Mouse (Mus musculus) kidney, adult 18-20 months (tissue): ENCODE results near the gene Narf.

Experiments
- DNase-seq: peaks from one replicate; pipeline ENCODE4 v3.0.0; 2021

The Narf gene

DNA sequence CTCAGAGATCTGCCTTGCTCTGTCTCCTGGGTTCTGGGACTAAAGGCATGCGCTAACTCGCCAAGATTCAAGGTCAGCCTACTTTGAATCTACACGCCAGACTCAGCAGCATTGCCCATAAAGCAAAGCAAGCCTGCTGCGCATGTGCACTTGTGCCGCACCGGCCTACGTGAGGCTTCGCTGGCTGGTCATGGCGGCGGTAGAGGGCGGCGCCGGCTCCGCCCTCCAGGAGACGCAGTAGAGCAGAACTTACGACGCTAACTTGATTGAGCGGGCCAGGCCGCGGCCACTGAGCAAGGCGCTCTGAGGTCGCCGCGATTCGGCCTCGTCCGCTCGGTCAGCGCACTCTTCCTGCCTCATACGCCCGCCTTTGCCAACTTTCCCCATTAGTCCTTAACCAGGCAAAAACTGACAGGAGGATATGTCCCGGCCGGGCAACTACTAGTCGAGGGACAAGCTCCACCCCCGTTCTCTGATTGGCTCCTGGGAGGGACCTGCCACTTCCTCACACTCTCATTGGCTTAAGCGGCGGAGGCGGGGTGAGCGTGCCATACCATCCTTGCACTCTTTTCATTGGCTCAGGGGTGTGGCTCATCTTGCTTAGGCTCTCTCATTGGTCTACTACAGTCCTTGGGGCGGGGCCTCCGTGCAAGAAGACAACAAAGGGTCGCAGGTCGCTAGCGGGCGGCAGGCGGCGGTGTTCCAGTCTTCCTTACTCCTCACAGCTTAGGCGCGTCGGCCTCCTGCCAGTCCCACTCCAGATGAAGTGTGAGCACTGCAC lies at the start of gene Narf:
Gene Narf (plus strand): TSS at position 690 of the 781 bp plus-strand sequence.
- DNase-seq = peak; percentile 99

DNA sequence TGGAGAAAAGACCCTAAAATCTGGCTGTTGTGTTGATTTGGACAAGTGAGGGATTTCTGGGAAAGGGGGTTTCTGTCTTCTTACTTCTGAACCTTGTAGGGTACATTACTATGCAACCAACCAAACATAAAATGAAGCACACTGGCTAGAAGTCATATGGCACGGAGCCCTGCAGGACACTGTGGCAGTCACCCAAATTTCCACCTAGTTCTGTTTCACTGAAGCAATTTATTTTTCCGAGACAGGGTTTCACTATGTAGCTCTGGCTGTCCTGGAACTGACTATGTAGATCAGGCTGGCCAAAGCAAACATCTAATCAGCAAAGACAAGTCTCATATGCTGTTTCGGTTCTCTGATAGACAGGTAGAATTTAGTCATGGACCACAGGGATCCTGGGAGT lies 47.4 kb upstream of the Narf start:
- DNase-seq = peak; percentile 63

DNA sequence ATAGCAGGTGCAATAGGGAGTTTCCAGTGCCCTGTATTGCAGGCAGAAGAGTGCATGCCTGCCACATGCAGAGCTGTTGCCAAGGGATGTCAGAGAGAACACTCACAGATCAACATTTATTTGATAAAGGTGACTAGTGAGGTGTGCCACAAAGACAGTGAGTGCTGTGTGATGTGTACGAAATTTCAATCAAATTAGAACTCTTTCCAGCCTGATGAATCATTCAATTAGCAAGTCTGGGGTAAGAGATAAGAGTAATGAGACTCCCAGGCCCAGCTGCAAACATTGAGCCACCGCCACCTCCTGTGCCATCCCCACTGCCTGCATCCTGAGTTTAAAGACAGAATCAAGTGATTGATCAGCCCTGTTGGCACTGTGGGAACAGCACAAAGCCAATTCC lies 44.3 kb upstream of the Narf start:
- no peak for DNase-seq

DNA sequence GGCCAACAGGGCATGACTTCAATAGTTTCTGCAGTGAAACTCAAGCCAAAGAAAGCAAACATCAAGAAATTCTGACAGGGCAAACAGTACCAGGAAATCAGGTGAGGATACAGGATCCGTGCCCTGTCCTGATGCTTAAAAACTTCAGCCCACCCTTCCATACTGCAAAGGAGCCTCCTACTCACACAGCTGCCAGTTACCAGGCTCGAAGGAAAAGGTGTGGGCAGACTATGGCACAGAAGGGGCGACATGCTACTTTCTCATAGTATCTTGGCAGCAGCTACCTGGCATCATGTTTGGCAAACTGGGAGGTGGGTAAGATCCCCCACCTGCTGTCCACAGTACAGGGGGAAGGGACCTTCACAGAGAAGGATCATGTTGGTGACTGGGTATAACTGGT lies 43.6 kb upstream of the Narf start:
- no peak for DNase-seq

DNA sequence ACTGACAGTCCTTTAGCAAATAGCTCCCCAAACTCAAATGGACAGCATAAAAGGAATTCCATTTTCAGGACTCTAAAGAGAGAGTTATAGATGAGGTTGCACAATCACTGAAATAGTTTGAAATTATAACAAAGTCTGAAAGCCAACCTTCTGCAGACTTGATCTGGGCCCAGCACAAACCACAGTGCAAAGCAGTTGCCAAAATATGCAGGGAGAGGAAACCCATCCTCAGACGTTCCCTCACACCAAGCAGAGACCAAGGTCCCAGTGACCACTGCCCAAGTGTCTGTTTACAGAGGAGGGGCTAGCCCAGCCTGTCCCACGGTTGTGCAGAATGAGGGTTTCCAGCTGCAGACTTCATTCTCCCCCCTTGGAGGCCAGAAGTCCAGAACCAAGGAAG lies 38.4 kb upstream of the Narf start:
- no peak for DNase-seq

DNA sequence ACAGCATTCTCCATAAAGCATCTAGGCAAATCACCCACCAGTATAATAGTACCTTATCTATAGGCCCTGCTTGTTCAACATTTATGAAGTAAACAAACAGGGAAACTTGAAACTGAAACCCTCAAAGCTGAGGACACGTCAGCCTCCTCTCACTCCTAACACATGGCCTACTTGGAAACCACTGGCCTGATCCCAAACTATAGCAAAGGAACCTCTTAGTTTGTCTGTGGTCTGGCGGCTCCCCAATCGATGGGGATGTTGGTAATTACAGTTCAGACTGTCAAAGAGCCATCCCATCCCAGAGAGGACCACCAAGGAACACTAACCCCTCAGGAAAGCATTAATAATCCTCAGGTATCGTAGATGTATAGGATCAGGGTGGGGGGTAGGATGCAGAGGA lies 37.2 kb upstream of the Narf start:
- no peak for DNase-seq

DNA sequence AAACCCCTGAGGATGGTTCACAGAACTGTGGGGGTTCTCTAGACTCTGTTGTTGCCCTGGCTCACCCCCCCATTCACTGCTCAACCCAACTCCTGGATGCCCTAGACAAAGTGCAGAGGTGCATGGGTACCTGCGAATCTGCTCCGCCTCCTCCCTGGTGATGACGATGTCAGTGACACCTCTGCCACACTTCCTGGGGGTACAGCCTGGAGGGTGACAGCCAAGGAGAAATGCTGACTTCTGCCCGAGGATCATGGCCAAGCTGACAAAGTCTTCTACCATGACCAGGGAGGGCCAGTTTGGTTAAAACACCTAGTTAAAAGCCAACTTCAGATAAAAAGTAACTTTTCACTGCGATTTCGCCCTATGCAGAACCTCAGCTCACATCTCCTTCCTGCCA lies 36.3 kb upstream of the Narf start:
- peak; percentile 21 for DNase-seq

DNA sequence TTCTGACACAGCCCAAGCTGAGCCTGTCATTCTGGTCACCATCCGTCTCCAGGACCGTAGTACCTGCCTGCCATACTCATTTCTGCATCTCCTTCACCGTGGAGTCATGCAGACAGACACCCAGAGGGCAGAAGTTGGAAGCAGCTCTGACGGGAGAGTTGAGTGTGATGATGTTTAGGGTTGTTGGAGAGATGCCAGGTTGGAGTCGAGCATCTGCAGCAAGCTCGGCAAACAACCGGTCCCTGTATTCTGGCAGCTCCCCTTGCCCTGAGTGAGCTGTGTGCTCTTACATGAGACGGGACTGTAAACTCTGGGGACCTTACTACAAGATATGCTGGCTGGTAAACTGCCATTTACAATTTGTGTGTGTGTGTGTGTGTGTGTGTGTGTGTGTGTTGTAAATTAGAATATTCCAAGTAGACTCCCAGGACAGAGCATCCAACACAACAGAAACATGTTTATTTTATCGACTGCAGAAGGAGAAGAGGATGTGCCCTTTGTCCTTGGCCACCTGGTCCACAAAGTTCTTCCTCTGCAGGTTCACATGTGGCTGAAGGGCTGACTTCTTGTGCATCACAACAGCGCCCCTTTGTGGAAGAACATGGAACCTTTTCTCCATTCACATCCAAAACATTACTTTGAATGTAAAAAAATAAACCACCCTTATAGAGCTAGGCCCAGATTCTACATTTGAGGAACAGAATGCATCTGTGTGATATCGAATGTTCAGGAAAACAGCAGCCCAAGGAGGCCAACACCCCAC lies 35.4 kb upstream of the Narf start:
- DNase-seq = peak; percentile 49

DNA sequence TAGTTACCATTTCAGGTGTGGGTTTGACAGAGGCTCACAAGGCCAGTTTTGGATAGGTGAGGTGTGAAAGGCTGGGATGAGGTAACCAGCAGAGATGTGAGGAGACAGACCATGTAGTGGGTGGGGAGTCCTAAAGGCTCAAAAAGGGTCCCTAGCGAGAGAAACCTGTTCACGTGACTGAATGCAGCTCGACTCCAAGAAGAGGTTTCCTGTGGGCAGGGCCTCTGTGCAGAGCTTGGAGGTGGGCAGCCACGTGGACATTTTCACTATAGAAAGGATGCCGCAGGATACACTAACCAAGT lies 33.2 kb upstream of the Narf start:
- no peak for DNase-seq

DNA sequence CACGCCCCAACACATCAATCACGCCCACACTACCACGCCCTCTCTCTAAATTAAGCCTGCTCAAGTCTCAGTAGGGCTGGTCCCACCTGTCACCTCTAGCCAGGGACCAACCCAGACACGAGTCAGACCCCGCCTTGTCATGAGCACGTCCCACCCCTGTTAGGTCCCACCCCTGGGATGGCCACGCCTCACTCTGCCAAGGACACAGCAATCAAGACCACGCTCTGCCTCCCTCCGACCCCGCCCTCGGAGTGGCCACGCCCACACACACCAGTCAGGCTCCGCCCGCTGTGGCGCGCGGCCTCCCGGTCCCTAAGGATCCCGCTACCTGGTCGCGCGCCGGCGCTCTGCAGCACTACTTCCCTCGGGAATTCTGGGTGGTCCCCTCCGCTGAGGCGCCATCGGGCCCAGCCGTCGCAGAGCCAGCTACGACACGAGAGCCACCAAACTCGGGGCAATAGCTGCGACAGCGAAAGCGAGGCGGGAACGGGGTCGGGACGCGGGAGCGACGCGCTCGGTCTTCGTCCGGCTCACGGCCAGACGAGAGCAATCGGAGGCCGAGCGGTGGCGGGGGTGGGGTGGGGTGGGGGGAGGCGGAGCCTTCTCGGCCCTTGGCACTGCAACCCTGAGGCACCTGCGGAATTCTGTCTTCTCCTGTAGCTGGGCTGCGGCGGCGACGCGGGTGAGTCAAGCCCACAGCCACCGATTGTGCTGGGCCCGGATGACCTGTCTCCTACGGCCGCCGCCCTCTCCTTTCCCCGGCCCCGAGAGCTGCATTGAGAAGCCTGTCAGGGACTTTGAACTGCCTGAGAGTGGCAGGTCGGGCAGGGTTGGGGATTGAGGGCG lies 32.7 kb upstream of the Narf start, which contains the start of the genes Hexdc and Ogfod3:
Gene Hexdc (plus strand): TSS at position 273 of the 846 bp plus-strand sequence.
Gene Ogfod3 (minus strand): TSS at position 551 of the 846 bp plus-strand sequence.
- DNase-seq = peak; percentile 96

DNA sequence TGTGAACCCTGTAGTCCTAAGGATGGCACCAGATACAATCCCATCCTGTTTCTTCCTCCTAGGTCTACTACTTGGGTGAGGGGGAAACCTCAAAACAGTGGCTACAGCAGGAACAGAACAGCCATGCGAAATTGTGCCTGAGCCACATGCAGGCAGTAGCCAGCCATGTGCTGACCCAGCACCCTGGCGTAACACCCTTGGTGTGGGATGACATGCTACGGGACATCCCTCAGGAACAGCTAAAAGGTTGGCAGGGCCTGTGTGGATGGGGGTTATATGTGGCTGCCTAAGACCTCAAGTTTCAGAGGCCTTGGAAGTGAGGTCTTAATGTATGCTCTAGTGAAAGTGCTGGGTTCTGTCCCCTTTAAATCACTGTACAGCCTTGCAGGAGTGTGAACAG lies 20.2 kb upstream of the Narf start:
- DNase-seq = no peak

DNA sequence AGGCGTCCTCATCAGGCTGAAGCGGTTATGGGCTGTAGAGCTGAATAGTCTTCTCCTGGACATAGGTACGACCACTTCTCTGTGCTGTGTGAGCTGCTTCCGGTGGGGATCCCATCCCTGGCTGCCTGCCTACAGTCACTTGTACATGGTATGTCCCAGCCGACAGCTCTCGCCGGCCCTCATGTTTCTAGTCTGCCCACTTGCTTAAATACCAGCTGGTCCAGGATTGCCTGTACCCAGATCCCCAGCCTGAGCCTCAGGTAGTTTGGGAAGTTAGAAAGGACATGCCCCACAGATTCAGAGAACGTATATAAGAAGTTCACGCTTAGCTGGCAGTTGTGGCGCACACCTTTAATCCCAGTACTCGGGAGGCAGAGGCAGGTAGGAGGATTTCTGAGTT lies 17.3 kb upstream of the Narf start:
- no peak for DNase-seq

DNA sequence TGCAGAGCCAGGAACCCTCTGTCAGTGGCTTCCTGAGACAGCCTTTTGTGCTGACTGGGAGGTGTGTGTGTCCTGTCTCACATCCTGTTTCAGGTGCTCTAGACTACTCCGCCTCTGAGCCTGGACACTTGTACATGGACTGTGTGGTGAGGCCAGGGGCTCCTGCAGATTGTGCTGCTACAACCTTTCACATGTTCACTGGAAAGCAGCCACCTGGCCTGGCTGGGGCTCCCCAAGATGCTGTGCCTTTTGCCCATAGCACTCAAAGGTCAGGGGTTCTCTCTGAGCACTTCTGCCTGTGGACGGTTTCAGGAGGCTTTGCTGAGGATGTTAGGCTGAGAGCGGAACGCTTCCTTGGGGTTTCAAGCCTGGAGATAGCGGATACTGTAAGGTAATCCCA lies 16.3 kb upstream of the Narf start:
- no peak for DNase-seq

DNA sequence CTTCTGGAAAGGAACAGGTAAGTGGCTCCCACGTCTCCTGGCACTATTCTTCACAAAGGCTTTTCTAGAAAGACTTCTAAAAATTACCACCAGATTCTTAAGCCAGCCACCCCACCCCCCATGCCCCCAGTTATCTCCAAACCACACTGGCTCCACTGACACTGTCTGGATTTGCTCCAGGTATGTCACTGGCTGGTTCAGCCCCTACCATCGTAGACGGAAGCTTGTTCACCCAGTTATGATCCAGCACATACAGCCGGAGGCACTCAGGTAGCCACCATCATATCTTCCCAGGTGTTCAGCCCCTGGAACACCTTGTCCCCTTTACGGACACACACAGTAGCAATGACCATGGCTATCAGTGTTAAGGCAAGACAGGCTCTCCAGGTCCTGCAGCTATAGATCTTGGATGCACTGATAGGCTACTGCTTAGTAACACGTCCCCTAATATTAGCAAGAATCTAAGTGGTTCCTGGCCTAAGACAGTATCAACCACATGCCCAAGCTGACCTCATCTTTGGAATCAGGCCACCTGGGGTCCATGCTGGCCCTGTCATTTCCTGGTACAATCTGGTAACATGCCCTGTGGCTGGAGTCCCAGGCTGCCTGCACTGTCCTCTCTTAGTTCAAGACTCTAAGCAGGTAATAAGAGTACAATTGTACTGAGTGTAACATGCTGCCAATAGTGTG lies 15.6 kb upstream of the Narf start:
- DNase-seq = no peak

DNA sequence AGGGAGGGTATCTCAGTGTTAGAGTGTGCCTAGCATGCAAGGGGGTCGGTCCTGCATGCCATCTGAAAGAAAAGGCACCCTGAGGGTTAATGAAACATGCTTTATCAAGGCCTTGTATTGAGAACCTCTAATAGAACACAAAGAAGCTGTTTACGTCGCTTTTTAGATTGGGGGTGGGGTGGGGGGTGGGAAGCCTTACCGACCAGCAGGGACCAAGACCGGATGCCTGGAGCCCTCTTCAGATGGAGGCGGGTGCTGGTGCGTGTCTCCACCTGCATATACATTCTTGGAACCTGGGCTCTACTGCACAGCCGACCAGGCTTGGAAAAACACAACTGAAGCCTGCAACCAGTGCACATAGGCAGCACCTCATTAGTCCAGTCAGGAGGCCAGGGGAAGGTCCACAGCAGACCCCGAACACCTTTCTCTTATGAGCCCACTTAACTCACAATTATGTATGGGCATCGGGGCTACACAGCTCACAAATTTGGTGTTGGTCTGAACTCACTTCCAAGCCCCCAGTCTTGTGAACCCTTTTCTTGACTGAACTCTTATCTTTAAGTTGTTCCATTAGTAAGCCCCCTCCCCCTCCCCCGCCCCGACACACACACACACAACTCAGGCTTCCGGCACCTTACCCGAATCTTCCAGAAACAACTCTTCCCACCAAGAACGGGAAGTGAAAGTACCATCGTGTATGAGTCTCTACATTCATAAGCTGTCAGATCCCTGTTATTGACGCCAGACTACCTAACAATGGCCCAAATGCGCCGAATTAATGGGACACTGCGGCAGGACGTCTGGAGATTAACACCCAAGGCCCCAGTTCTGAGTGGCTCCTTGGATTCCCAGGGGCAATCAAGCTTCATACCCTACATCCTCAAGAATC lies 8.7 kb upstream of the Narf start:
- no peak for DNase-seq

DNA sequence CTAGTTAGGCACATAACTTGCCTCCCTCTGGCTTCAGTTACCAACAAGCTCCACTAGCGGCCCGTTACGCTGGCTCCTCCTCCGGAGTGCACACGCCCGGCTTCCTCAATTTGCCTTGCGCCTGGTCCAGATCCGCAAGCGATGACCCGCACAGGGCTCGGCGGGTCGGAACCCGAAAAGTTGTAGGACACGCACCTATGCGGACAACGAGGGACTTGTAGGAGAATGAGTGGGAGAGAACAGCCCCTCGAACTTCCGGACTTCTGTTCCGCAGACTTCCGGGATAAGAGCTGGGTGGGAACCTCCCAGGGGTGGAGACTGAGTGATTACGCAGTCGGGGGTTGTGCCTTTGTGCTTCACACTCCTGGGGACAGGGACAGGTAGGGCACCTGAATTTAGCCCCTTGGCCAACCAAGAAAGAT lies 8.0 kb upstream of the Narf start, which contains the start of gene Cybc1:
Gene Cybc1 (minus strand): TSS at position 305 of the 422 bp plus-strand sequence.
- DNase-seq = peak; percentile 87

DNA sequence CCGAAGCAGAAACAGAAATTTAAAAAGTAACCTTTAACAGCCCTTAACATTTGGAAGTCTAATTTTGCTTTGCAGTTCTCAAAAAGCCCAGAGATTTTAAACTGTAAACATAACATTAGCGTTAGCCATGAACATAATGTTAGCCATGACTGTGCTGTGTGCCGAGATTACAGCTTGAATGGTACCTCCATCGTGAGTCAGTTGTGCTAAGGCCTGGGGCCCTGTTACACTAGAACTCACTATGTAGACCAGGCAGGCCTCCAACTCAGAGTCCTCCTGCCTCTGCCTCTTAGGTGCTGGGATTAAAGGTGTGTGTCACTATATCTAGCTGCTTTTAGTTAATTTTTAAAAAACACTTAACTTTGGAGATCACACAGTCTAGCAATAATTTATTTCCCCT lies 5.9 kb upstream of the Narf start:
- DNase-seq = peak; percentile 60

DNA sequence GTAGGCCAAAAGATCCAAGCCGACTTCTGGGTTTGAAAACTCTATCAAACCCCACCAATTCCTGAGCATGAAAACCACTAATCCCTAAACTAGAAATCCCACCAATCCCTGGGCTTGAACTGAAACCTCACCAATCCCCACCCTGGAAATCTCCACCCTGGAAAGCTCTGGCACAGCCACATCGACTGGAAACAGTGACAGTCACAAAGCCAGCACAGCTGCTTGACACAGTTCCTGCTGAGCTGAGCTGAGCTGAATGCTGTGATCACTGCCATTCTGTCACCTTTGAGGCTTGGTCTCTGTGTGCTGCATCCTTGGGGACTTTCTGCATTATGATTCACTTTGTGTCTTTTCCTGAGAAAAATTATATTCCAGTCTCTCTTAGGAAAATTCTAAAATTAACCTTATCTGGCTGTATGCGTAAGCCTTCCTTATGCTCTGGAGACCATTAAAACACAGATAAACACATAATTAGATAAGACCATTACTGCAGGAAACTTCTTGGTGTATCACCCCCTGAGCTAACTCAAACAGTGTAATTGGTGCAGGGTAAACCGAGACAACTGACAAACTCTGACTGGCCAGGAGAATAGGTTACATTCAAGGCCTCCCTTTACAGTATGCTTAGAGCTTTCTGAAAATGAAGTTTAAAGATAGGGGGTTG lies 5.3 kb upstream of the Narf start:
- DNase-seq = peak; percentile 22

DNA sequence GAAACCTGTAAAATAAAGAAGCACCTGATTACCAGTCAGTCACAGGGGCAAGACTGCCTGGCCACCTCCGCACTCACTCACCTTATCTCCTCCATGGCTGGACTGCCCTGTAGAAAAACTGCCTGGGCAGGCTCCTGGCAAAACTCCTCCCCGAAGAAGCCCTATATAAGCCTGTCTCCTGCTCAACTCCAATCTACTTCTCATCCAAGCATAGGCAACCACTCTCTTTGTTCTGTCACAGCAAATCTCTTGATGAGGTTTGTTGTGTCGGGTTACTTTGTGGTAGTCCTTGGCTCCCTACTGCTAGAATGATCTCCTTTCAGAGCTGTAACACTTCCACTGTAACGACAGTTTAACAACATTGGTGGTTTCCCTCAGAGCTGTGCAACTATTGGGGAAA lies 4.3 kb upstream of the Narf start:
- DNase-seq = no peak

DNA sequence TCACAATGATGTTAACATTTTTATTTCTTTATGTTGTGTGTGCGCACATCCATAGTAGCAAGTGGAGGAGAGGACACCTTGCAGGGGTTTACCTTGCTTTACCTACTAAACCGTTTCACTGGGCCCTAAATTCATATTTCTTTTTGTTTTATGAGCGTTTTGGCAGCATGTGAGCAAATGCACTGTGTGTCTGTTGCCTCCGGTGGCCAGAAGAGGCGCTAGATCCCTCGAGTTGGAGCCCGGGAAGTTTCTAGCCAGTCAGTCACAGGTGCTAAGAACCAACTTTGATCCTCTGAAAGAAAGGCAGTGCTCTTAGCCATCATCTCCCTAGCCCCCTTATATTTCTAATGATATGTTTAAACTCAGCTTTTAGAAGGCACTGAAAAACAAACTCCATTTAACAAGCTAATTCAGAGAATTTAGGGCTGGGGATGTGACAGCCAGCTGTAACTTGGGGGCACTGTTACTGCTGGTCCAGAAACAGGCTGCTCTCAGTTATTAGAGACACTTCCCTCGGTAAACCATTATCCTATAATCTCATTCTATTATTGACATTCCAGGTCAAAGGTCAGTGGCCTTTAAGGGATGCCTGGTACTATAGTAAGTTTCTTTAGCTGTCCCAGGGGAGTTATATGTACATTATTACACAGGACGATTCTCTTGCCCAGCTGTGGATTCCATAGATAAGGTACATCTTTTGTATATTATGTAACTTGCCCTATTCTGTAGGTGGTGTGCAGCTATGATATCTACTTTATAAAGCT lies 1.4 kb upstream of the Narf start:
- peak; percentile 27 for DNase-seq
